Mouse (Mus musculus) cortical plate, adult 2 months (tissue): Measurements from ENCODE around the gene Zfr.

ENCODE experiments used
- CTCF ChIP-seq: fragments of 200-500 bp; IDR thresholded peaks from 2 replicates; pipeline ENCODE4 v1.5.1; 2011; ENCODE audit warnings: mild to moderate bottlenecking, control low read depth, low read length; ENCODE audit not compliant: insufficient read depth; ENCODE audit errors: extremely low read depth
- POLR2A ChIP-seq: fragments of 200-500 bp; IDR thresholded peaks from 2 replicates; pipeline ENCODE4 v1.6.1; 2011; ENCODE audit warnings: mild to moderate bottlenecking, low read length, control low read depth; ENCODE audit not compliant: insufficient read depth; ENCODE audit errors: extremely low read depth

DNA sequence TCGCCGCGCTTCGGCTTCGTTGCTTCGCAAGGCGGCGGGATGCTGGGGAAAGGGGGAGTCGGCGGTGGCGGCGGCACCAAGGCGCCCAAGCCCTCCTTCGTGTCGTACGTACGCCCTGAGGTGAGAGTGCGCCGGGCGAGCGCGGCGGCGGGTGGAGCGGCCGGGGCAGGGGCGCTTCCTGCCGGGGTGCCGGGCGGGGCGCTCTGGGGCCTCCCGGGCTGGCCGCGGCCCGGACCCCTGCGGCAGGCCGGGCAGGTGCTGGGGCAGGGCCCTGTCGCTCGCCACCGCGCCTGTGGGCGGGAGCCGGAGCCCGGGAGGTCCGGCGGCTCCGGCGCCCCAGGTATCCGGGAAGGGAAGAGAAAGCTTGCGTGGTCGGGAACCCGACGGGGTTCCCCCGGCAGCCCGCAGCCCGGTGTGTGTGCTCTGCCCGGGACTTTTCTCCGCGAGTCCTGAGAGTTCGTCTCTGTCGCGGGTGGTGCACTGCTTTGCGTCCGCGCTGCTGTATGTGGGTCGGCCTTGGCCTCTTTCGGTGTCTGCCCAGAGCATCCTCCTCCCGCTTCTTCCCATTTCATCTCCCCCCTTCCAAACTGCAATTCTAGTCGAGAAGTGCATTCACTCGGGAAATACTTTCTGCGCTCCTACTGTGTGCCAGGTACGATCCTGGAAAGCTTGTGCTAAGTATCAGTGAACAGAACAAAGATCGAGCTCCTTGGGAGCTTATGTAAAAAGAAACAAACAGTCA lies 87.7 kb downstream of the Zfr start:
- TF ChIP-seq CTCF (no peak), POLR2A (no peak)
